Mouse (Mus musculus): Measurements from ENCODE around the gene St3gal6.

GRCm38 (mm10) chr16:58513755-58514154 lies 10.3 kb downstream of the St3gal6 start:
- TF ChIP-seq CTCF (IDR thresholded peaks at IDR 0.05; ENCODE audit: borderline replicate concordance, insufficient read depth, low read depth, low read length): no peak
- TF ChIP-seq POLR2A (IDR thresholded peaks at IDR 0.05; ENCODE audit: borderline replicate concordance, insufficient read depth, low read length): no peak

Data from cerebellum, adult 2 months (tissue).